Mouse (Mus musculus) thymus, adult 18-20 months (tissue): ENCODE results near the gene Tcf7.

Experiments used
- DNase-seq, 2 experiments: peaks; one replicate each; pipeline ENCODE4 v3.0.0; 2022; ENCODE audit warnings: mixed read lengths in 2 of 2

Tcf7 gene

GRCm38 (mm10) chr11:52283596-52284571 is 1.1 kb upstream of the Tcf7 start:
- DNase-seq = peak in 1 of 2 experiments; percentile 74

- peak; percentile 77 to 89 for DNase-seq
Measured at GRCm38 (mm10) chr11:52282420-52282773, 417 bp downstream of the Tcf7 start.

GRCm38 (mm10) chr11:52281568-52282328 is 1.1 kb downstream of the Tcf7 start:
- DNase-seq = peak in 1 of 2 experiments; percentile 51

GRCm38 (mm10) chr11:52280566-52281455 is 2.0 kb downstream of the Tcf7 start:
- DNase-seq = peak in 1 of 2 experiments; percentile 55

GRCm38 (mm10) chr11:52279611-52280145 is 3.1 kb downstream of the Tcf7 start:
- peak in 1 of 2 experiments; percentile 57 for DNase-seq

GRCm38 (mm10) chr11:52278991-52279390 is 3.8 kb downstream of the Tcf7 start:
- peak in 1 of 2 experiments; percentile 51 for DNase-seq

- DNase-seq = peak in 1 of 2 experiments; percentile 38
Measured at GRCm38 (mm10) chr11:52278164-52278563, 4.7 kb downstream of the Tcf7 start.

GRCm38 (mm10) chr11:52277433-52278150 is 5.2 kb downstream of the Tcf7 start:
- no peak for DNase-seq

- peak in 1 of 2 experiments; percentile 36 for DNase-seq
Measured at GRCm38 (mm10) chr11:52276961-52277391, 5.8 kb downstream of the Tcf7 start.

GRCm38 (mm10) chr11:52275774-52276555 is 6.8 kb downstream of the Tcf7 start:
- no peak for DNase-seq

- DNase-seq = peak; percentile 78 to 91
Measured at GRCm38 (mm10) chr11:52275366-52275765, 7.4 kb downstream of the Tcf7 start.

- peak in 1 of 2 experiments; percentile 77 for DNase-seq
Measured at GRCm38 (mm10) chr11:52274456-52275112, 8.2 kb downstream of the Tcf7 start.

GRCm38 (mm10) chr11:52273942-52274330 is 8.9 kb downstream of the Tcf7 start:
- no peak for DNase-seq

- DNase-seq = no peak
Measured at GRCm38 (mm10) chr11:52273183-52273941, 9.5 kb downstream of the Tcf7 start.

GRCm38 (mm10) chr11:52272619-52273018 is 10.2 kb downstream of the Tcf7 start:
- DNase-seq = no peak

- no peak for DNase-seq
Measured at GRCm38 (mm10) chr11:52271765-52272495, 10.9 kb downstream of the Tcf7 start.

GRCm38 (mm10) chr11:52269841-52270240 is 13.0 kb downstream of the Tcf7 start:
- DNase-seq = no peak

GRCm38 (mm10) chr11:52268104-52268835 is 14.5 kb downstream of the Tcf7 start:
- DNase-seq = peak; percentile 76 to 87
